Mouse (Mus musculus) granulocyte monocyte progenitor cell, adult 5-6 weeks (primary cell): ENCODE results near the gene Zfp213. TPM values are rescaled to one million over a fixed set of nuclear protein-coding genes. Genes with fewer than 3 reads are reported as not detected.

Source experiments
- ATAC-seq: replicated peaks from 2 replicates; pipeline ENCODE4 v1.8.0; 2016; ENCODE audit warnings: mild to moderate bottlenecking, moderate TSS enrichment, inconsistent platforms; ENCODE audit not compliant: poor library complexity, severe bottlenecking
- total RNA-seq, 2 experiments: library from RNA; stranded (forward) in 1 of 2; stranded (reverse) in 1 of 2; fragments of 200-712, 200-1000 nt in 1 of 2; fragments of >200 nt in 1 of 2; fragmentation: Nextera tagmentation in 1 of 2; gene quantifications; 2 replicates each; pipeline ENCODE4 v1.2.3; 2014 to 2017

The Zfp213 gene
- total RNA-seq, 2 experiments from 2014 or later, result 4.9 to 9.7 TPM

DNA sequence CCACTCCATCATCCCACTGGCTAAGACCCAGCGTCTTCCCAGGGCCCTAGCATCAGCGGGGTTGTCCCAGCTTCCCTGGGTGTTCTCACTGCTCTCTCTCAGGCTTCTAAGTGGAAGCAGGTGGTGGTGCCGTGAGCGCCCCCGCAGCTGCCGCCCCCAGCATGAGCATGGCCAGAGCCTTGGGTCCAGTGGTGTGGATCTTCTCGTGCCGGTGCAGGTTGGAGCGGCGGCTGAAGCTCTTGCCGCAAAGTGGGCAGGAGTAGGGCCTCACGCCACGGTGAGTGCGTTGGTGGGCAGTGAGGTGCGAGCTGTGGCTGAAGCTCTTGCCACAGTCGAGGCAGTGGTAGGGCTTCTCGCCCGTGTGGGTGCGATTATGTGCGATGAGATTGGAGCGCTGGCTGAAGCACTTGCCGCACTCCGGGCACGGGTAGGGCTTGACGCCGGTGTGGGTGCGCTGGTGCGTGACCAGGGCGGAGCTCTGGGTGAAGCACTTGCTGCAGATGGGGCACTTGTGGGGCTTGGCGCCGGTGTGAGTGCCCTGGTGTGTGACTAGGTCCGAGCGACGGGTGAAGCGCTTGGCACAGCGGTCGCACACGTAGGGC, 12.0 kb upstream of the Zfp213 start:
- no peak for ATAC-seq

DNA sequence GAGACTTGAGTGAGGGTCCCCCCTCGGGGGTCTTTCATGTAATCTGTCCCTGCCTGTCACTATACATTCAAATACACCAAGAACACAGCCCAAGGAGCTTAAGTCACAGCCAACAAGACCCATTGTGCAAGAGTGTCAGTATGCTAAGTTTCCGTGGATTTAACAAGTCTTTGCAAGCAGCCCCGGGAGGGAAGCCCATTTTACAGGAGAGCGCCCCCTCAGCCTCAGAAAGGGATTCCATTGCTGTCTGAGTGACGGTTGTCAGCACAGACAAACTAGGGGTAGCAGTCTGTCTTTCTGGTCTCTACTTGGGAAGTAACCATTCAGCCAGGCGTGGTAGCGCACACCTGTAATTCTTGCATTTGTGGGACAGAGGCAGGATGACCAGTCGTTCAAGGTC, 10.1 kb upstream of the Zfp213 start:
- no peak for ATAC-seq

DNA sequence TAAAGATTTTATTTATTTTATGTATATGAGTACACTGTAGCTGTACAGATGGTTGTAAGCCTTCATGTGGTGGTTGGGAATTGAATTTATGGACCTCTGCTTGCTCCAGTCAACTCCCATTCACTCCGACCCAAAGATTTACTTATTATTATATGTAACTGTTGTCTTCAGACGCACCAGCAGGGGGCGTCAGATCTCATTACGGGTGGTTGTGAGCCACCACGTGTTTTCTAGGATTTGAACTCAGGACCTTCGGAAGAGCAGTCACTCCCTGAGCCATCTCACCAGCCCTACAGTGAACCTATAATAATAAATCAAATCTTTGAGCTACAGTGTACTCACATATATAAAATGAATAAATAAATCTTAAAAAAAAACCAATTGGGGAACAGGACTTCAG, 8.0 kb upstream of the Zfp213 start:
- no peak for ATAC-seq

DNA sequence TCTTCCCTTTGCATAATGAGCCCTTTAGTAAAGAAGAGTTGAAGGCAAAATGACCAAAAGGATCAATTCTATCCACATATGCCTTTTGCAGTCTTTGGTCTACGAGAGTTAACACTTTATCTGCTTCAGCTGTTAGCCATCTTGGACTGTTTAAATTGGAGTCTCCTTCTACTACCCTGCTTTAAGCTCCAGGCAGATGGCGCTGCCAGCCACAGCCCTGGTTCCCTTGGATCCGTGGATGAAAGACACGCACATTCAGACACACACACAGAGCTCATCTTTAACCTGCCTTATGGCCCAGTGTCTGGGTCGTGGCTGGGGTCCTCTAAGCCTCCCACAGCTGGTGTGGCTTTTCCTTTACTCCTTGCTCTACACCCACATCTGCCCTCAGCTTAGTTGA, 7.0 kb upstream of the Zfp213 start:
- ATAC-seq, result 0 out of 2 replicates have a peak, but pooled peaks have one; percentile 18

GRCm38 (mm10) chr17:23570017-23570416, 6.0 kb upstream of the Zfp213 start:
- peak; percentile 86 for ATAC-seq

DNA sequence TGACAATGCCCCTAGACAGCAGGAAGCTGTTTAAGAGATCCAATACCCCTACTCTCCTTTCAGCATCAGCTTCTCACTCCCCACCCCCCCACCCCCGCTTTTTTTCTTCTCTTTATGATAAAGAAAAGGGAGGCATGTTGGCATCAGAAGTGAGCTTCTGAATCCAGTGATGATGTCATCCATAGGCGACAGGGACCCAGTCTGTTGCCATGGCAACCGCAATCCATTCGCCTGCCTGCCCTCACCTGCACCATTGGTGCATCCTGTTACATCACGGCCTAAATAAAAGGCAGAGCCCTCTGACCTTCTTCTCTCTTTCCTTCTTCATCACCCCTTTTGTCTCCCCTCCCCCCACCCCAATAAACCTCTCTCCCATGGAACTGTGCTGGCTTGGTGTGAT, 4.3 kb upstream of the Zfp213 start:
- no peak for ATAC-seq

GRCm38 (mm10) chr17:23566787-23567186, 2.7 kb upstream of the Zfp213 start:
- no peak for ATAC-seq

- no peak for ATAC-seq
Observed at GRCm38 (mm10) chr17:23564368-23564715, 304 bp upstream of the Zfp213 start.

DNA sequence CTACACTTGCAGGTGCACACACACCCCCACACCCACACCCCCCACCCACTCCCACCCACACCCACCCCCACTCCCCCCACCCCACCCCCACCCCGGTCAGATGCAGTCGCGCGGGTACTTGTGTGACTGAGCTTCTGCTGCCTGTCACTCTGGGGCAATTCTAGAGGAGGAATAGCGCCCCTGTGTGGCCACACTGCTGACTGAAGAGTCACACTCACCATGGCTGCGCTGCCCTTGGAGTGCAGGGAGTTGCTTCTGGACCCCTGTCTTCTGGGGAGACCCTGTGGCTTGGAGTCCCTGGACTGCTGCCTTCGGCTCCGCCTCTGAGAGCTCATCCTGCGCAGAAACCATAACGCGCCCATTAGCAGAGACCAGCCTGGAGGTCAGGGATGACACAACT, 4.3 kb downstream of the Zfp213 start:
- ATAC-seq, result peak; percentile 44

DNA sequence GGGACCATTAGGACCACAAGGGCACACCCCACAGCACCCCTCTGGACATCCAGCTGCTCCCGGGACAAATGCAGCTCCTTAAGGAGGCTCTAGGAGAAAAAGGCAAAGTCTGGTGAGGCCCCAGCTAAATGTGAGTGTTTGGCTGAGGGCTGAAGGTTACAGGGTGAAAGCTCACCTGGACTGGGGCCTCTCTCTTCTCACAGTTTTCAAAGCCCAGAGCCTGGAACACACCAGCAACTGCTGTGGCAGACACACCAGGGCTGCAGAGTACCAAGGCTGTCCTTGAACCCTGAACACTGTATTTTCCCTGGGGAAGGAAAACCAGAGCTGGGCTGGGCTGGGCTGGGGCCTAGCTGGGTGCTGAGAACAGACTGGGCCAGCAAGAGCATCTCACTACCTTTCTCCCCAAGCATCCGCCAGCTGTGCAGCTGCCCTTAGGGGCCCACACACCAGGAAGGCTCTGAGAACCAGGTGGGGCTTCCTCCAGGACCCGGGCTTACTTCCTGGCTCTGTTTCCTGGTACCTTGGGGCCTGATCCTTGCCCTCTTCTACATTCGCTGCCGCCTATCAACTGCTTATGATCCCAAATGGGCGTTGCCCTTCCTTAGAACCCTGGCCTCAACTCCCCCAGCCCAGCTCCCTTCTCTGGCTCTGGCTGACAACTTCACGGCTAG, 8.7 kb downstream of the Zfp213 start:
- ATAC-seq, result no peak

GRCm38 (mm10) chr17:23554321-23554720, 9.7 kb downstream of the Zfp213 start:
- ATAC-seq, result no peak

GRCm38 (mm10) chr17:23553634-23554120, 10.4 kb downstream of the Zfp213 start:
- no peak for ATAC-seq

DNA sequence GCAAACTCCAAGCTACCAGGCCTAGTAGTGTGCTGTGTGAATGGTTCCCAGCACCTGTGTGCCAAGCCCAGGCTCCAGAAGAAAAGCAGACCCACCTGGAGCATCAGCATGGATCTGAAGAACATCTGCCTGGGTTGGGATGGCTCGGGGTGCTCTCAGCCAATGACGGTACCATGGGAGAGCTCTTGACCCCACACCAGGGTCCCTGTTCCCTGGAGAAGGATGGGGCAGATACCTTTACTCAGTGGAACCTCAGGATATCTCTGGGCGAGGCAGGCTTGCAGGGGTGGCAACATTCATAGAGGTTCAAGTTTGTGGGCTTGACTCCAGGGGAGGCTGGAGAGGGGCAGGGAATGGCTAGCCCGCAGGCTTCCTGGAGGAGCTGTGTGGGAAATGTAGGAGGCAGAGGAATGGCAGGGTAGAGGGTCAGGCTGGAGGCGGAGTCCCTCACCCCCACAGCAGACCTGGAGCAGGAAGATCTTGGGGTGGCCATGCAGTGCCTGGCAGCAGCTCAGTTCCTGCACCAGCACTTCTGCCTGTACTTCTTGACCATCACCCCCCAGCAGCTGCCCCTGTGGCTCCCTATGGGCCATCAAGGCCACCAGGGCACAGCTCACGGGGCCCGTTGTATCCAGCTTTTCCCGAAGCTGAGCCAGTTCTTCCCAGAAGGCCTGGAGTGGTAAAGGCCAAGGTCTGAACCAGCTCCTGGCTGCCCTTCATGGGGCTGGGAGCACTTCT, 11.0 kb downstream of the Zfp213 start:
- no peak for ATAC-seq

GRCm38 (mm10) chr17:23551963-23552362, 12.1 kb downstream of the Zfp213 start:
- ATAC-seq, result no peak

GRCm38 (mm10) chr17:23551416-23551815, 12.6 kb downstream of the Zfp213 start:
- no peak for ATAC-seq

DNA sequence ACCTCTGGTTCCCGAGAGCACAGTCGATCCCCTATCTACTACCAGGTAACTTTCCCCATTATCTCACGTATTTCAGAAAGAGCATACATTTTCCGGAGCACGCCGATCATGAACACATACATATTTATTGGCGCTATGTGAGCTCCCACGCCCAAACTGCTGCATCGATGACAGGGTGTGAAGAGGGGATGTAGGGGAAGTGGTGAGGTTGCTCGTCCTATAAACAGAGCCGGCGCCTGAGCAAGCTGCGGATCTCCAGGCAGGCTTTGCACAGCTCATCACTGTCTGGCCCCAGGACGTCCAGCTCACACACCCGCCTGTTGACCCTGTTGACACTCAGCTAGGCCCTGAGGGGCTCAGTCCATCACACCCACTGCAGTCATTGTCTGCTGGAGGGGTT, 13.2 kb downstream of the Zfp213 start:
- peak; percentile 20 for ATAC-seq

- ATAC-seq, result peak; percentile 46
Observed at GRCm38 (mm10) chr17:23550188-23550791, 13.7 kb downstream of the Zfp213 start.

GRCm38 (mm10) chr17:23549441-23549840, 14.6 kb downstream of the Zfp213 start:
- ATAC-seq, result no peak

DNA sequence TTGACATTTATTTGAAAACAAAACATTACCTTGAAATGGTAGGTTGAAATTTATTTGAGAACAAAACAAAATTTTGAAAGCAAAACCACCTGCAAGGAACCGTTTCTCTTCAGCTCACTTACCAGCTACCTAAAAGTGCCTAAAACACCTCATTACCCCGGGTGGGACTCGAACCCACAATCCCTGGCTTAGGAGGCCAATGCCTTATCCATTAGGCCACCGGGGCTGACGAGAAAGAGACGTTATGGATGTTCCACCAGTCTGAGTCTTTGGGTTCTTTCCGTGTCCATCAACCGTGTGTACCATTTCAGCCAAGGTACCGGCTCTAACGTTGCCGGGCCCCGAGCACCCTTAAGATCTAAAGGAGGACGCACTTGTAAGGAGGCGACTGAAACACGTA, 15.4 kb downstream of the Zfp213 start:
- ATAC-seq, result peak; percentile 19

DNA sequence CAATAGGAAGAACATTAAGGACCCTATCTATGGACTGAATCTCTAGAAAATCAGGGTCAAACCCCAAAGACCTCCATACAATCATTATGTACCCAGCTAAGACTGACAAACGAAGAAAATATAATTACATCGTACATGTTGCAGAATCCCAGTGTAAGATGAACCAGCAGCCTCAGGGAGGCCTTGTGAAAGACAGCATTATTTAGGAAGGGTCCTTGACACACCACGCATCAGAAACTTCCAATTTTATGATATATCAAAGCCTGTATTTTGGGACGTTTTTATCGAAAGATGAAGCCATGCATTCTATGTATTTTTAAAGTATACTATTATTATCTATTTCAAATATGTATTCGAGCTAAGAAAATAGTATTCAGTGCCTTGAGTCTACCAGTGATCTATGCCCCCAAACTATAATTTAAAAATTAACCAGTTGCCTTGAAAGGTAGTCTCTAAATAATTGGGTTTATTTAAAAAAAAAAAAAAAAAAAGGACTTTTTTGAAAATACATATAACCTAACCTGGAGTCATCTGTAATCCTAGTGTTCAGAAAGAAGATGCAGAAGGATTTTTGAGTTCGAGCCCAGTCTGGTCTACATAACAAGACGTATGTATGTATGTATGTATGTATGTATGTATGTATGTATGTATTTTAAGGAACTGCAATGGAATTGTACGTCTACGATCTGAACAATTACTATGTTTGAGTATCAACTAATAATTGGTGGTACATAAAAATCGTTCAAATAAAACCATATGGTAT, 16.2 kb downstream of the Zfp213 start:
- ATAC-seq, result no peak
